Mouse (Mus musculus) left cerebral cortex, postnatal 10 days (tissue): ENCODE data around the gene Cideb. TPM values are rescaled to one million over a fixed set of nuclear protein-coding genes. Genes with fewer than 3 reads are reported as not detected.

Experiments
- DNase-seq, 2 experiments: peaks; one replicate each; pipeline ENCODE4 v3.0.0; 2021 to 2022; ENCODE audit warnings: low spot score in 2 of 2, mixed read lengths in 1 of 2; ENCODE audit errors: extremely low spot score in 1 of 2
- intact Hi-C: fragments of 180-260 bp; cut with DNase I; formaldehyde crosslinking; loops from one replicate; pipeline ENCODE4 v1.15.1; 2025
- total RNA-seq, 2 experiments: library from RNA; stranded (reverse); gene quantifications; 2 replicates each; pipeline ENCODE4 v1.2.3; 2021

The Cideb gene
- total RNA-seq, 2 experiments from 2014 or later: 0.49 to 0.84 TPM

DNA sequence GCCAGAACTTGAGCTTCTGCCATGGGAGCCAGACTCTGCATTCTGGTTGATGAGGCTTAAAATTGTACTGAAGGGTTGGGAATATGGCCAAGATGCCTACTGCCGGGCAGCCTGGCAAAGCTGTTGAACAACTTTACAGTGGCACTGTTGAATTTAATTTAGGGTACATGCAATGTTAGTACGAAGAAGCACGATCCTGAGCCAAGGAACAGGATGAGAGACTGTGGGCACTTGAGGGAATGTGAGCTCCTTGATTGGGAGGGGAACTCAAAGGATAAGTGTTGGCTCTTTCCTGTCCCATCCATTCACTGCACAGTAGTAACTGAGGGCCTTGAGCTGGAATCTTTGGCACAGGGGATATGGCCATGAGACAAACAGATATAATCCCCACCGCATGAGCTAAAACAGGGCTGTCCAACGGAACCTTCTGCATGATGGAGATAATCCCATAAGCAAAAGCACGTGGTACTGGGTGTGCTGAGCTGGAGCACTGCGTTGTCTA lies 27.7 kb downstream of the Cideb start:
- peak in 1 of 2 experiments; percentile 76 for DNase-seq
- intact Hi-C loops: no loop called here

GRCm38 (mm10) chr14:55730116-55730515 lies 28.1 kb downstream of the Cideb start:
- no peak for DNase-seq
- intact Hi-C loops: no loop called here

GRCm38 (mm10) chr14:55727889-55728685 lies 30.2 kb downstream of the Cideb start:
- DNase-seq: no peak
- intact Hi-C loops: no loop called here

GRCm38 (mm10) chr14:55726261-55726660 lies 32.0 kb downstream of the Cideb start:
- DNase-seq: no peak
- intact Hi-C loops: no loop called here

DNA sequence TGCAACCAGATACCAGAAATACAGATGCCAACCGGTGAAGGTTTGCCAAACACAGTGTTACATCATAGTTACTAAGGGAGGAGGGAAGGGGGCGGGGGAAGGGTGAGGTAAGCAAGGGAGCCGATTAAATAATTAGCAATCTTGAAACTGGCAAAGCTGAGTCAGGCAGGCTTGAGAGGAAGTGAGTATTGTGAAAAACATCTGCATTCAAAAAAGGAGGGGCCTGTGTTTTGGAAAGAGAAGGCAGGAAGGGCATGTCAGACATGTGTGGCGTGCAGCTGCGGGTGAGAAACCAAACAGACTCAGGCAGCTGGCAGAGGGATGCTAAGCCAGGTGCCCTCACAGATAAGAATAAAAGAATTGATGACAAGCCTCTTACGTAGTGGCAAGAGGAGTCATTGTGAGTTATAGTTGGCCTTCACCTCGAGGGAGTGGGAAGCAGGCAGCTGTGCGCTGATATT lies 33.8 kb downstream of the Cideb start:
- intact Hi-C loops: no loop called here

DNA sequence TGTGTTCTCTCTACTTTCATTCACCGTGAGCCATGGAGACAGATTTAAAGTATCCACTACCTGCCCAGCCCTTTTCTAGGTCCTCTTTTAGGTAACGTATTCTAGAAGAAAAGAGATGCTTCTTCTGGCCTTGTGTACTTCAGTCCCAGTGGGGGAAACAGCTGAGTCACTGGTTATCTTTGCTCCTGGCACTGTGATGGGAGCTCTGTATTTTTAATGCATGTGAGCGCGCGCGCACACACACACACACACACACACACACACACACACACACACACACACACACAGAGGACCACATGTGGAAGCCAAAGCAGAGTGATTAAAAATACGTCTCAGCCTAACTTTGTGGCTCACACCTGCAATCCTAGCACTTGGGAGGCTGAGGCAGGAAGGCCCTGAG lies 34.8 kb downstream of the Cideb start:
- DNase-seq: no peak
- intact Hi-C loops: no loop called here

More for the DNA sequence above, 33.8 kb downstream of the Cideb start:
- no peak for DNase-seq

GRCm38 (mm10) chr14:55722438-55722945 lies 35.8 kb downstream of the Cideb start:
- intact Hi-C loops: no loop called here
- DNase-seq: no peak

DNA sequence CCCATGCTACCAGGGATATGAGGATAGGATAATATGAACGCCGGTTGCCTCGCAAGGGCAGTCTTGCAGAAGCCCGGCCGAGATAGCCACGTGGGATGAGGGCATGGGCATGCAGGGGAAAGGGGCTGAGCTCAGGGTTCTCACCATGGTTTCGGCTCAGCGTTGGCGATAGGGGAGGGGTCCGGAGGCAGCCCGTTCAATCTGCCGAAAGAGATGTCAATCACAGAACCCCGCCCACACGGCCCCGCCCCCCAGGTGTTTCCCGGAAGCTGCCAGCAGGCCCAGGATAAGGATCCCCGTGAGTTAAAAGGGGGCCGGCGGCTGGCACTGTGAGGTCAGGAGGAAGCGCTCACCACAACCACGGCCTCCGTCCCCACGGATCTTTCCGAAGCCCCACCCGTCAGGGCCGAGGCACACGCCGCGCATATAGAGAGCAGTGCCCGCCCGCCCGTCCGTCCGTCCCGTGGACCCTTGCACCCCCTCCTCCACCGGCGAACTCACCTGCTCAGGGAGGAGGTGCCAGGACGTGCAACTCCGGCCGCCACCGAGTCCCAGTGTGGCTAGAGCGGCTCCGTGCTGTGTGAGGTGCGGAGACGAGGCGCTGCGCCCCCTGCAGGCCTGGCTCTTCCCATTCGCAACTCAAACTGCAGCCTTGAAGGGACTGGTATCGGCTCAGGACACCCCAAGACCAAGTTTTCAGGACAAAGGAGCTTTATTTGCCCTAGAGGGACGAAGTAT lies 36.4 kb downstream of the Cideb start, which contains the start of gene Rabggta:
TSS of gene Rabggta (minus strand) at position 564 of the 738 bp plus-strand sequence.
- intact Hi-C loops: no loop called here
- peak; percentile 89 to 95 for DNase-seq

GRCm38 (mm10) chr14:55721076-55721475 lies 37.2 kb downstream of the Cideb start:
- no peak for DNase-seq
- intact Hi-C loops: no loop called here

DNA sequence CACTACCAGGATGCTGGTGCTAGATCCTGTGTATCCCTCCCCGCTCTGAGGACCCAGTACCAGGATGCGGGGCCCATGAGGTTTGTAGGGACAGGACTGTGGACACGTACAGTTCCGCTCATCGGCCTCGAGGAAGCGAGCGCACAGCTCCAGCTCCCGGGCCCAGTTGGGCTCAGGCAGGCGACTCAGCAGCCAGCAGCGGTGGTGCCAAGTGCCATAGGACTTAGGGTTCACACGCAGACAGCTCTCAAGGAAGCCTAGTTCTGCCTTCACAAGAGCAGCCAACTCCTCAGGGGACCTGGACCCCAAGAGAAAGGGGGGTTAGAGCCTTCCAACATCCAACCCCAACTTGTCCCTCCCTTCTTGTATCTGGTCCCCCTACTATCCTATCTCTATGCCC lies 37.6 kb downstream of the Cideb start:
- DNase-seq: no peak
- intact Hi-C loops: no loop called here

- no peak for DNase-seq
- intact Hi-C loops: no loop called here
Measured at GRCm38 (mm10) chr14:55719737-55720136, 38.5 kb downstream of the Cideb start.

GRCm38 (mm10) chr14:55716884-55717283 lies 41.4 kb downstream of the Cideb start:
- intact Hi-C loops: no loop called here
- DNase-seq: no peak

GRCm38 (mm10) chr14:55716271-55716670 lies 42.0 kb downstream of the Cideb start:
- intact Hi-C loops: no loop called here
- DNase-seq: no peak

DNA sequence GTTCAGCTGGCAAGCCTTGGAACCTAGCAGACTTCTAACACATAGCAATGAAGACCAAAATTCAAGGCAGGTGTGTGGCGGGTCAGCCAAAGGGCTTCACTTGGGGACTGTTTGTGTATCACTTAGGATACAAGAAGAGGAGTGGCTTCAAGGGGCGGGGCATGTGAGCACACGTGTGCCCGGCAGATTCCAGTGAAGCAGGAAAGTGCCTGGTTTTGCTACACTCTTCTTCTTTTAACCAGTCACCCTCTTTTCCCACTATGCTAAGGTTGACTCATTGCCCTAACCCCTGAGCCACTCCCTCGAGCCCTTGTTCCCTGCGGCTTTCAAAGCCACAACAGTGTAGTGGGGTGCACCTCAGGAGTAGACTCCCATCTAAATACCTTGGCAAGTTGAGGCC lies 43.4 kb downstream of the Cideb start:
- DNase-seq: no peak
- intact Hi-C loops: no loop called here

GRCm38 (mm10) chr14:55713729-55714122 lies 44.5 kb downstream of the Cideb start, which contains the start of gene Tgm1:
Gene Tgm1 (minus strand): TSS chr14:55713926.
- intact Hi-C loops: no loop called here
- DNase-seq: no peak

DNA sequence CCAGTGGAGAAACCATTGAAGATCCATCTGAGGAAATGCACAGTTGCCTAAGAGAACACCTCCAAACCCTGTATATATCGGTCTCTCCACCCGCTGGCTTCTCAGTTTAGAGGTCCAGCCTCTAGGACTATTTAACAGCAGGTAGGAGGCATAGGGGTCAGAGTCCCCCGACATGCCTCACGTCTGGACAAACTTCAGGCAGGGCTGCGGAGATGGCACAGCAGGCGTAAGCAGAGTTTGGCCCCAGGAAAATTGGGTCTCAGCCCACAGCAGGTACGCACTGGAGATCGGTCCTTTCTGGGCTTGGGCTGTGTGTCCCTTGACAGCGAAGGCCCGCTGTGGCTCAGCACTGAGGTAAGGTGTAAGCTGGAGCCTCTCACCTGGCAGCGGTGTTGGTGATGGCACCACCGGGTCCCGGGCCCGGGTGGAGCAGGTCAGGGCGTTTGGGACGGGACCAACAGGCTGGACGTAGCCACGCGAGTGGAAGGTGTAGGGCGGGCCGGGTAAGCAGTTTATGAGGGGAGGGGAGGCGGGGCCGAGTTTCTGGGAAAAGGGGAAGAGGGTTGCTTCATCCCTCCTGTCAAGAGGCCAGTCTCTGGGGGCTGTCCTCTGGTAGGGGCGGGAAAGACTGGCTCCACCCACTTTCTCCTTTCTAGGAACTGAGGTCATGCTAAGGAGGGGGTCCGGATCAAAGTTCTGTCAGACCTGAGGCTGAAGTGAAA lies 45.1 kb downstream of the Cideb start:
- DNase-seq: no peak
- intact Hi-C loops: no loop called here

- intact Hi-C loops: no loop called here
- no peak for DNase-seq
Measured at GRCm38 (mm10) chr14:55711786-55712185, 46.5 kb downstream of the Cideb start.

- DNase-seq: no peak
- intact Hi-C loops: no loop called here
Measured at GRCm38 (mm10) chr14:55709509-55709908, 48.7 kb downstream of the Cideb start.

DNA sequence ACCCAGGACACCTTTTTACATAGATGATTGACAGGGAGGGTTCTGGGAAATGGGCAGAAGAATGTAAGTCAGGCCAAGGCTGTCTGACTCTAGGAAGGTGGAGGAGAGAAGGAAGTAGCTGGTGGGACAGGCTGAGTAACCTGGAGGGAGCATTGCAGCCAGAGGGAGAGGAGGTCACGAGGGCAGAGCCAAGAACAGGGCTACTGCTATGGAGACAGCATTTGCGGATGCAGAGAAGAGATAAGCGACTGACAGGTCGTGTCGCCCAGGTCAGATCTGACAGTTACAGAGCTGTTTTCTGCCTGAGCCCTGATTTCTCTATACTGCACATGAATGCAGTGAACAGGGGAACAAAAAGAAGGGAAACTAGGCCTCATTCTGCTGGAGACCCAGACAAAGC lies 50.9 kb downstream of the Cideb start:
- intact Hi-C loops: no loop called here
- no peak for DNase-seq
